Mouse (Mus musculus): ENCODE measurements around the gene Clpx. TPM values are rescaled to one million over a fixed set of nuclear protein-coding genes. Genes with fewer than 3 reads are reported as not detected.
"Not testable (repeated sequence)": the region's sequence is repeated elsewhere in the genome, so short reads cannot be mapped to it uniquely, and the experiment has no call there.

Gene Clpx
- polyA plus RNA-seq, 2 experiments: 10.3 to 29.5 TPM

DNA sequence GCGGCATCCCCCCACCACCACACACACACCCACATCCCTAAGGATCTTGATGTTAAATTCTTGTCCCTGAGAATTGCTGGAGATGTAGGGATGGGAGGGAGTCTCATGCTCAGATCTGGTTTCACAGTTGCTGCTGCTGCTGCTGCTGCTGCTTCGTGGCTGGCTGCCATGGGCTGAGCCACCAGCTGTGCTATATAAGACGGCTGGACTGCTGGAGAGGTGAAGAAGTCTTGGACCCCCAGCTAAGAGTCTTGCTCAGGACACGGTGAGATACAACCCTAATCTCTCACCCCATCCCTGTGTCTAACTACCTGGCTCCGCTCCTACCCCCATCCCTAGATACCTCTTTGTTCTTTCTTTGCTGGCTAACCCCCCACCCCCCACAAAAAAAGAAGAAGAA is 29.1 kb upstream of the Clpx start, which contains the start of gene Cilp:
Cilp (plus strand) TSS at position 222 of the 400 bp plus-strand sequence.
- H3K27me3 ChIP-seq (ENCODE audit: control insufficient read depth, insufficient read depth, low read length): no peaks in the 10 kb centered on the region
- ATAC-seq (ENCODE audit: insufficient read depth) (no peak), DNase-seq (ENCODE audit: low read depth in 3 of 3, low spot score in 3 of 3) (no peak)
- H3K4me2 ChIP-seq (ENCODE audit: low read depth): no peak within 1 kb of the TSS
- H3K4me3 ChIP-seq (ENCODE audit: insufficient read depth in 1 of 2, low read depth in 2 of 2, low read length in 2 of 2): no peak within 1 kb of the TSS
- TF ChIP-seq EP300 (IDR thresholded peaks at IDR 0.05; ENCODE audit: low read depth) (no peak), CTCF (IDR thresholded peaks at IDR 0.05; ENCODE audit: low read depth) (no peak)
- no peak within 1 kb of the TSS for H3K27ac ChIP-seq
- no peaks in the 10 kb centered on the region for H3K9me3 ChIP-seq (ENCODE audit: control insufficient read depth, low read length)
- no peak within 1 kb of the TSS for H3K9ac ChIP-seq (replicated peaks)
- WGBS (ENCODE audit: insufficient replicate concordance): 55% methylated on average over 5 of the region's 5 CpGs
- no peaks in the 10 kb centered on the region for H3K4me1 ChIP-seq (replicated peaks; ENCODE audit: control insufficient read depth in 2 of 2, insufficient read depth in 2 of 2, low read length in 1 of 2)
- no peaks in the 10 kb centered on the region for H3K36me3 ChIP-seq (replicated peaks; ENCODE audit: control insufficient read depth, insufficient read depth, low read depth)

DNA sequence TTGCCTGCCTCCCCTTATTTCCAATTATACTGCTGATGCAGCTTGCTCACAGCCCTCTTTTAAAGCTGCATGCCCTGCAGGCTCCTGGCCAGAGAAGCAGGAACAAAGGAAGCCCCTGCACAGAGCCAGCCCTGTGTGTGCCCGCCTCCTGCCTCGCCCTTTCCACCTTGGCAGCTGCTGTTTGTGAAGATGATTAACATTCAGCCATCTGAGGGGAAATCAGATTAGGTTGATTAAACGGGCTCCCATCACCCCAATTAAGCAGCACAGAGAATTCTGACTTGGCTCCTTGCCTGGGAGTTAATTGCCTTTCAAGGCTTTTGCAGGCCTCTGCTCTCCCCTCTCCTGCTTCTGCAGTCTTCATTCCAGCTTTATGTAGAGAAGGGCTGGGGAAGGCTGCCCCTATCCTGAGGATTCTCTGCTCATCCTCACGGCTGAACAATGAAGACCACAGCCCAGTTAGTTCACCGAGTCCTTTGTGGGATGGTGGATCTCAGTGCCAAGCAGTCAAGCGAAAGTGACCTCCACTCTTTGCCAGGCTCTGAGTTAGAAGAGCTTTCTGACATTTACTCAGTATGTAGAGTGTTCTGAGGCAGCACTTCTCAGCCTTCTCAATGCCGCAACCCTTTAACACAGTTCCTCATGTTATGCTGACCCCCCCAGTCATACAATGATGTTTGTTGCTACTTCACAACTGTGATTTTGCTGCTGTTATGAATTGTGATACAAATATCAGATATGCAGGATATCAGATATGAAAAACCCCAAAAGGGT is 26.1 kb upstream of the Clpx start:
- WGBS (ENCODE audit: insufficient replicate concordance): 41% methylated on average over 7 of the region's 7 CpGs
- no peak for DNase-seq (ENCODE audit: low read depth in 3 of 3, low spot score in 3 of 3)

DNA sequence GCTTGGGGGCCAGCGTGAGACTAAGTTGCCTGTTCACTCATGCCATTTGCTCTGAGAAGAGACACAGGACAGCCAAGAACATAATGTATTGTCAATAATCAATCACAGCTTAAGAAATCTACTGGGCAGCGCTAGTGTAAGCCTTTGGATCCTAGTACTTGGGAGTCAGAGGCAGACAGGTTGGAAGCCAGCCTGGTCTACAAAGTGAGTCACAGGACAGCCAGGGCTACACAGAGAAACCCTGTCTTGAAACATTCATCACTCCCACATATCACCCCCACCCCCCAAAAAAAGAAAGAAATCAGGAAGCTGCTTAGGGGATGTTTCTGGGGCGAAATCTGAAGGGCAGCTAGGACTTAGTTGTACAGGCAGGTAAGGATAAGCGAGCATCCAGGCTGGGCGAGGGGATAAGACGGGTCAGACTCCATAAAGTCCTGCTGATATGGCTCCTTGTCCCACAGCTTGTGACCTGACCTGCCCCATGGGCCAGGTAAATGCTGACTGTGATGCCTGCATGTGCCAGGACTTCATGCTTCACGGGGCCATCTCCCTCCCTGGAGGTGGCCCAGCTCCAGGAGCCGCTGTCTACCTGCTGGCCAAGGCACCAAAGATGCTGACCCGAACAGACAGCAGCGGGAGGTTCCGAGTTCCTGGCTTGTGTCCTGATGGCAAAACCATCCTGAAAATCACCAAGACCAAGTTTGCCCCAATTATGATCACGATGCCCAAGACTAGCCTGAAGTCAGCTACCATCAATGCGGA is 20.8 kb upstream of the Clpx start:
- Histone ChIP-seq H3K9me3 (ENCODE audit: control insufficient read depth, low read length) (no peaks in the 10 kb centered on the region), H3K9ac (replicated peaks) (no peak overlapping the region), H3K4me3 (ENCODE audit: insufficient read depth in 1 of 2, low read depth in 2 of 2, low read length in 2 of 2) (no peak overlapping the region), H3K4me2 (ENCODE audit: low read depth) (no peak overlapping the region), H3K27ac (no peak overlapping the region), H3K4me1 (replicated peaks; ENCODE audit: control insufficient read depth in 2 of 2, insufficient read depth in 2 of 2, low read length in 1 of 2) (no peaks in the 10 kb centered on the region), H3K36me3 (replicated peaks; ENCODE audit: control insufficient read depth, insufficient read depth, low read depth) (no peaks in the 10 kb centered on the region), H3K27me3 (ENCODE audit: control insufficient read depth, insufficient read depth, low read length) (no peaks in the 10 kb centered on the region)
- WGBS (ENCODE audit: insufficient replicate concordance): 68% methylated on average over 13 of the region's 13 CpGs
- ATAC-seq (ENCODE audit: insufficient read depth) (no peak), DNase-seq (ENCODE audit: low read depth in 3 of 3, low spot score in 3 of 3) (no peak)
- TF ChIP-seq CTCF (IDR thresholded peaks at IDR 0.05; ENCODE audit: low read depth): no peak
- no peak for TF ChIP-seq EP300 (IDR thresholded peaks at IDR 0.05; ENCODE audit: low read depth)

More for the DNA sequence above, 26.1 kb upstream of the Clpx start:
- Histone ChIP-seq H3K27me3 (ENCODE audit: control insufficient read depth, insufficient read depth, low read length) (no peaks in the 10 kb centered on the region), H3K4me1 (replicated peaks; ENCODE audit: control insufficient read depth in 2 of 2, insufficient read depth in 2 of 2, low read length in 1 of 2) (no peaks in the 10 kb centered on the region), H3K9me3 (ENCODE audit: control insufficient read depth, low read length) (no peaks in the 10 kb centered on the region), H3K4me2 (ENCODE audit: low read depth) (no peak overlapping the region), H3K36me3 (replicated peaks; ENCODE audit: control insufficient read depth, insufficient read depth, low read depth) (no peaks in the 10 kb centered on the region), H3K4me3 (ENCODE audit: insufficient read depth in 1 of 2, low read depth in 2 of 2, low read length in 2 of 2) (no peak overlapping the region), H3K9ac (replicated peaks) (no peak overlapping the region), H3K27ac (no peak overlapping the region)
- TF ChIP-seq CTCF (IDR thresholded peaks at IDR 0.05; ENCODE audit: low read depth): no peak
- no peak for TF ChIP-seq EP300 (IDR thresholded peaks at IDR 0.05; ENCODE audit: low read depth)
- no peak for ATAC-seq (ENCODE audit: insufficient read depth)

DNA sequence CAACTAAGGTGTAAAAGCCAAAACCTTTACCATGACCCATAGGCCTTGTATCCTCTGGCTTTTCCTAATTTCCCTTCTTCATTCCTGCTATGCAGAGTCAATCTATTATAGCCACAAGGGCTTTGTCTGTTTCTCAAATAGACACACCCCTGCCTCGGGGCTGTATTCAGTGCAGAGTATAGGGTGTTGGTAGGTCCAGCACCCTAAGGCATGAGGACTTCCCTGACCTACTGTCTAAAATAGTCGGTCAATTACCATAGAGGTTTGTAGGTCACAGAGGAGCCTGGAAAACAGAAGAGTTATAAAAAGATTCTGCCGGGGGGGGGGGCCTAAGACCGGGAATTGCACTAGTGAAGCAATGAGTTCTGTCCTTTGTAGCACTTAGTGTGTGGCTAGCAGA is 20.2 kb upstream of the Clpx start:
- H3K4me1 ChIP-seq (replicated peaks; ENCODE audit: control insufficient read depth in 2 of 2, insufficient read depth in 2 of 2, low read length in 1 of 2): no peaks in the 10 kb centered on the region
- no peak overlapping the region for H3K4me2 ChIP-seq (ENCODE audit: low read depth)
- no peaks in the 10 kb centered on the region for H3K27me3 ChIP-seq (ENCODE audit: control insufficient read depth, insufficient read depth, low read length)
- no peak overlapping the region for H3K27ac ChIP-seq
- no peak overlapping the region for H3K4me3 ChIP-seq (ENCODE audit: insufficient read depth in 1 of 2, low read depth in 2 of 2, low read length in 2 of 2)
- WGBS (ENCODE audit: insufficient replicate concordance): 66% methylated on average over 4 of the region's 4 CpGs
- H3K9ac ChIP-seq (replicated peaks): no peak overlapping the region
- DNase-seq (ENCODE audit: low read depth in 3 of 3, low spot score in 3 of 3): no peak
- no peaks in the 10 kb centered on the region for H3K9me3 ChIP-seq (ENCODE audit: control insufficient read depth, low read length)
- no peak for ATAC-seq (ENCODE audit: insufficient read depth)
- H3K36me3 ChIP-seq (replicated peaks; ENCODE audit: control insufficient read depth, insufficient read depth, low read depth): no peaks in the 10 kb centered on the region
- TF ChIP-seq CTCF (IDR thresholded peaks at IDR 0.05; ENCODE audit: low read depth) (no peak), EP300 (IDR thresholded peaks at IDR 0.05; ENCODE audit: low read depth) (no peak)

DNA sequence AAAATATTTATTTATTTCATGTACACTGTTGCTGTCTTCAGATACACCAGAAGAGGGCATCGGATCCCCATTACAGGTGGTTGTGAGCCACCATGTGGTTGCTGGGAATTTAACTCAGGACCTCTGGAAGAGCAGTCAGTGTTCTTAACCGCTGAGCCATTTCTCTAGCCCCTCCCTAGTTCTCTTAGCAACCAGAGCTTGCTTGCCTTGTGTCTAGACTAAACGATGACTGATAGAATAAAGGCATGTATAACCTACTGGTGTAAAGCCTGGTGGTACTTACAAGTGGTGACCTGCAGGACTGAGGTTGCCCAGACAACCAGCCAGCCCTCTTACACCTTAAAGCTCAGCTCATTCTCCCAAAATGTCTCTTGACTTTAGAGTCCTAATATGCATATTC is 19.2 kb upstream of the Clpx start:
- not testable (repeated sequence) for DNase-seq (ENCODE audit: low read depth in 3 of 3, low spot score in 3 of 3); H3K9me3 ChIP-seq (ENCODE audit: control insufficient read depth, low read length); H3K27ac ChIP-seq; ATAC-seq (ENCODE audit: insufficient read depth); H3K36me3 ChIP-seq (replicated peaks; ENCODE audit: control insufficient read depth, insufficient read depth, low read depth); H3K4me3 ChIP-seq (ENCODE audit: insufficient read depth in 1 of 2, low read depth in 2 of 2, low read length in 2 of 2); H3K4me2 ChIP-seq (ENCODE audit: low read depth); H3K9ac ChIP-seq (replicated peaks); H3K4me1 ChIP-seq (replicated peaks; ENCODE audit: control insufficient read depth in 2 of 2, insufficient read depth in 2 of 2, low read length in 1 of 2); H3K27me3 ChIP-seq (ENCODE audit: control insufficient read depth, insufficient read depth, low read length)
- 68% methylated on average over 3 of the region's 3 CpGs for WGBS (ENCODE audit: insufficient replicate concordance)

Data from liver, embryonic 14.5 days (tissue).